Mouse (Mus musculus): ENCODE data around the gene Olfr733. TPM values are rescaled to one million over a fixed set of nuclear protein-coding genes. Genes with fewer than 3 reads are reported as not detected.

Olfr733 gene
- not detected in 2 replicates for polyA plus RNA-seq (2014; fragmentation: Nextera tagmentation; extraction: Ambion mirVana)

DNA sequence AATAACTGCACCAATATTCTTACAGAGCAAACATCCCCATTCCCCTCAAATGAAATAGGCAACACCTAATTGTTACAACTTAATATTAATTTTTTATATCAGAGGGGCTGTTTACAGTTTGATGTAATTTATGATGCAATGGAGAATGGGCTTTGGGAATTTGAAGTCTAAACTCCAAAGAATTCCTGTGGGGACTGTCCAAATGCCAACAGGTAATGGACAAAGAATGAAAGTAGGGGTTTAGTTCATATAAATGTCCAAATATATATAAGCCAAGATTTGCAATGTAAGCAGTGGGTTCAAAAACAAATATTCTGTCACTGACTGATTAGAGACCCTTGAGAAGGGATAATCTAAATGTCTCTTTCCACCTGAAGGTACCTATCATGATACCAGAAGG, at the start of gene Olfr733:
Olfr733 (minus strand) TSS at position 101 of the 400 bp plus-strand sequence.
- no peak within 1 kb of the TSS for H3K27ac ChIP-seq (ENCODE audit: low read depth, low read length)

GRCm38 (mm10) chr14:50348796-50349195, 47.5 kb upstream of the Olfr733 start, which contains the start of gene Olfr735:
Olfr735 (minus strand) TSS chr14:50348872.
- Histone ChIP-seq H3K4me3 (ENCODE audit: low read depth, low read length) (no peak within 1 kb of the TSS), H3K9me3 (ENCODE audit: control insufficient read depth, low read length) (no peaks in the 10 kb centered on the region), H3K4me1 (ENCODE audit: control insufficient read depth, insufficient read depth, low read length) (no peaks in the 10 kb centered on the region), H3K27me3 (ENCODE audit: control insufficient read depth, insufficient read depth, low read length) (no peaks in the 10 kb centered on the region), H3K9ac (ENCODE audit: low read length) (no peak within 1 kb of the TSS), H3K36me3 (ENCODE audit: control insufficient read depth, insufficient read depth, low read length) (no peaks in the 10 kb centered on the region), H3K4me2 (ENCODE audit: low read depth) (no peak within 1 kb of the TSS), H3K27ac (ENCODE audit: low read depth, low read length) (no peak within 1 kb of the TSS)
- no peak for ATAC-seq (ENCODE audit: insufficient read depth, low FRiP score, low TSS enrichment)
- 84% methylated on average over 2 of the region's 2 CpGs for WGBS
- no peak for DNase-seq (ENCODE audit: low spot score)

More for the DNA sequence above, at the start of gene Olfr733:
- H3K4me1 ChIP-seq (ENCODE audit: control insufficient read depth, insufficient read depth, low read length): no peaks in the 10 kb centered on the region
- DNase-seq (ENCODE audit: low spot score): no peak
- H3K4me2 ChIP-seq (ENCODE audit: low read depth): no peak within 1 kb of the TSS
- no peak for ATAC-seq (ENCODE audit: insufficient read depth, low FRiP score, low TSS enrichment)
- no peak within 1 kb of the TSS for H3K9ac ChIP-seq (ENCODE audit: low read length)
- H3K27me3 ChIP-seq (ENCODE audit: control insufficient read depth, insufficient read depth, low read length): no peaks in the 10 kb centered on the region
- no peaks in the 10 kb centered on the region for H3K9me3 ChIP-seq (ENCODE audit: control insufficient read depth, low read length)
- no peak within 1 kb of the TSS for H3K4me3 ChIP-seq (ENCODE audit: low read depth, low read length)
- no peaks in the 10 kb centered on the region for H3K36me3 ChIP-seq (ENCODE audit: control insufficient read depth, insufficient read depth, low read length)

DNA sequence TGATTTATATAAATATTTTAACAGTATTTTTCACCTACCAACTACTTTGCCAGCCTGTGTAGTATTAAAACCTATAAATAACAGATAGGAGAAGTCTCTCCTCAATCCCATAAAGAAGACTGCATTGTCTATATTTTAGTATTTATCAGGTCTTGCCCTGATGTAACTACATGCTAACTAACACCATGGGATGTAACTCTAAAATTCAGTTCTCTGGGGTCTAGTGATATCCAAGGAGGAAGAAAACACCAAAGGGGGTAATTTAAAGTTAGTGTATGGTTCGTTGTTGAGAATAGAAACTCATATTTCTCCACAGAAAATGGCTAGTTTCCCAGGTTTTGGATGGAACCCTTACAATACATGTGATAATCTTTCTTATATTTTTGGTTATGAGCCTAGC, 25.3 kb upstream of the Olfr733 start, which contains the start of gene Olfr734:
Olfr734 (minus strand) TSS at position 101 of the 400 bp plus-strand sequence.
- no peak for ATAC-seq (ENCODE audit: insufficient read depth, low FRiP score, low TSS enrichment)
- Histone ChIP-seq H3K36me3 (ENCODE audit: control insufficient read depth, insufficient read depth, low read length) (no peaks in the 10 kb centered on the region), H3K4me2 (ENCODE audit: low read depth) (no peak within 1 kb of the TSS), H3K27me3 (ENCODE audit: control insufficient read depth, insufficient read depth, low read length) (no peaks in the 10 kb centered on the region), H3K4me1 (ENCODE audit: control insufficient read depth, insufficient read depth, low read length) (no peaks in the 10 kb centered on the region), H3K27ac (ENCODE audit: low read depth, low read length) (no peak within 1 kb of the TSS), H3K9ac (ENCODE audit: low read length) (no peak within 1 kb of the TSS), H3K9me3 (ENCODE audit: control insufficient read depth, low read length) (no peaks in the 10 kb centered on the region), H3K4me3 (ENCODE audit: low read depth, low read length) (no peak within 1 kb of the TSS)
- DNase-seq (ENCODE audit: low spot score): no peak
- 75% methylated on average over 1 of the region's 1 CpGs for WGBS

- Histone ChIP-seq H3K27me3 (ENCODE audit: control insufficient read depth, insufficient read depth, low read length) (no peaks in the 10 kb centered on the region), H3K27ac (ENCODE audit: low read depth, low read length) (no peak within 1 kb of the TSS), H3K4me3 (ENCODE audit: low read depth, low read length) (no peak within 1 kb of the TSS), H3K4me2 (ENCODE audit: low read depth) (no peak within 1 kb of the TSS), H3K4me1 (ENCODE audit: control insufficient read depth, insufficient read depth, low read length) (no peaks in the 10 kb centered on the region), H3K9ac (ENCODE audit: low read length) (no peak within 1 kb of the TSS), H3K36me3 (ENCODE audit: control insufficient read depth, insufficient read depth, low read length) (no peaks in the 10 kb centered on the region), H3K9me3 (ENCODE audit: control insufficient read depth, low read length) (no peaks in the 10 kb centered on the region)
- ATAC-seq (ENCODE audit: insufficient read depth, low FRiP score, low TSS enrichment) (no peak), DNase-seq (ENCODE audit: low spot score) (no peak)
- 91% methylated on average over 1 of the region's 1 CpGs for WGBS
Measured at GRCm38 (mm10) chr14:50284106-50284505, 17.2 kb downstream of the Olfr733 start, which contains the start of gene Olfr732. Olfr732 (minus strand) TSS chr14:50284206.

Other genes with a start within 250 kb of the Olfr733 start
- not detected in 2 replicates for gene Olfr726, start 210.6 kb downstream of the Olfr733 start, polyA plus RNA-seq (2014; fragmentation: Nextera tagmentation; extraction: Ambion mirVana)
- not detected in 2 replicates for gene Olfr727, start 178.3 kb downstream of the Olfr733 start, polyA plus RNA-seq (2014; fragmentation: Nextera tagmentation; extraction: Ambion mirVana)
- gene Olfr728, start 158.8 kb downstream of the Olfr733 start, polyA plus RNA-seq (2014; fragmentation: Nextera tagmentation; extraction: Ambion mirVana): not detected in 2 replicates
- gene Olfr729, start 148.6 kb downstream of the Olfr733 start, polyA plus RNA-seq (2014; fragmentation: Nextera tagmentation; extraction: Ambion mirVana): not detected in 2 replicates
- not detected in 2 replicates for gene Olfr730, start 113.3 kb downstream of the Olfr733 start, polyA plus RNA-seq (2014; fragmentation: Nextera tagmentation; extraction: Ambion mirVana)
- gene Olfr731, start 59.7 kb downstream of the Olfr733 start, polyA plus RNA-seq (2014; fragmentation: Nextera tagmentation; extraction: Ambion mirVana): not detected in 2 replicates
- gene Olfr732, start 17.3 kb downstream of the Olfr733 start, polyA plus RNA-seq (2014; fragmentation: Nextera tagmentation; extraction: Ambion mirVana): not detected in 2 replicates
- not detected in 2 replicates for gene Olfr734, start 25.2 kb upstream of the Olfr733 start, polyA plus RNA-seq (2014; fragmentation: Nextera tagmentation; extraction: Ambion mirVana)
- gene Olfr735, start 47.4 kb upstream of the Olfr733 start, polyA plus RNA-seq (2014; fragmentation: Nextera tagmentation; extraction: Ambion mirVana): not detected in 2 replicates
- not detected in 2 replicates for gene Tlr11, start 56.4 kb upstream of the Olfr733 start, polyA plus RNA-seq (2014; fragmentation: Nextera tagmentation; extraction: Ambion mirVana)
- gene Olfr736, start 79.6 kb upstream of the Olfr733 start, polyA plus RNA-seq (2014; fragmentation: Nextera tagmentation; extraction: Ambion mirVana): not detected in 2 replicates
- gene Olfr738, start 106.0 kb upstream of the Olfr733 start, polyA plus RNA-seq (2014; fragmentation: Nextera tagmentation; extraction: Ambion mirVana): not detected in 2 replicates
- not detected in 2 replicates for gene Olfr739, start 117.1 kb upstream of the Olfr733 start, polyA plus RNA-seq (2014; fragmentation: Nextera tagmentation; extraction: Ambion mirVana)
- gene Olfr740, start 144.0 kb upstream of the Olfr733 start, polyA plus RNA-seq (2014; fragmentation: Nextera tagmentation; extraction: Ambion mirVana): not detected in 2 replicates
- not detected in 2 replicates for gene Olfr741, start 171.2 kb upstream of the Olfr733 start, polyA plus RNA-seq (2014; fragmentation: Nextera tagmentation; extraction: Ambion mirVana)
- not detected in 2 replicates for gene Olfr742, start 202.1 kb upstream of the Olfr733 start, polyA plus RNA-seq (2014; fragmentation: Nextera tagmentation; extraction: Ambion mirVana)
- gene Olfr743, start 220.3 kb upstream of the Olfr733 start, polyA plus RNA-seq (2014; fragmentation: Nextera tagmentation; extraction: Ambion mirVana): not detected in 2 replicates

Measured in neural tube, embryonic 11.5 days (tissue).